Mouse (Mus musculus): ENCODE data around the gene Ap1g2.

GRCm38 (mm10) chr14:55052496-55052895 lies 53.9 kb downstream of the Ap1g2 start:
- TF ChIP-seq CTCF (conservative IDR thresholded peaks at IDR 0.05; ENCODE audit: low read length): no peak
- TF ChIP-seq NANOG (IDR thresholded peaks at IDR 0.05; ENCODE audit: borderline replicate concordance, low read length): no peak
- no peak for TF ChIP-seq POU5F1 (IDR thresholded peaks at IDR 0.05; ENCODE audit: borderline replicate concordance, low read length)

Data from E14TG2a.4 (cell line).